Mouse (Mus musculus): ENCODE results near the gene A430033K04Rik. TPM values are rescaled to one million over a fixed set of nuclear protein-coding genes. Genes with fewer than 3 reads are reported as not detected.

Gene A430033K04Rik
- polyA plus RNA-seq, 1 experiment from 2014 or later = 14.0 TPM

GRCm38 (mm10) chr5:138658922-138659321 lies 36.3 kb downstream of the A430033K04Rik start:
- no peaks in the 10 kb centered on the region for H3K4me1 ChIP-seq (ENCODE audit: insufficient read depth)
- peak; percentile 91 for TF ChIP-seq CTCF (IDR thresholded peaks at IDR 0.05; ENCODE audit: low read depth)
- H3K4me3 ChIP-seq (ENCODE audit: low read depth, low read length) = no peak overlapping the region
- no peaks in the 10 kb centered on the region for H3K36me3 ChIP-seq (ENCODE audit: insufficient read depth)
- 13% methylated on average over 5 of the region's 5 CpGs for WGBS
- DNase-seq (peak; percentile 76), ATAC-seq (ENCODE audit: insufficient read depth) (peak; percentile 58)
- no peaks in the 10 kb centered on the region for H3K9me3 ChIP-seq (ENCODE audit: low read depth, low read length)
- H3K4me2 ChIP-seq = no peak overlapping the region
- no peak overlapping the region for H3K9ac ChIP-seq
- no peak overlapping the region for H3K27ac ChIP-seq (ENCODE audit: low read depth)
- no peaks in the 10 kb centered on the region for H3K27me3 ChIP-seq (ENCODE audit: insufficient read depth, low read length)

GRCm38 (mm10) chr5:138683023-138683766 lies 60.5 kb downstream of the A430033K04Rik start:
- H3K27me3 ChIP-seq (ENCODE audit: insufficient read depth, low read length) = no peaks in the 10 kb centered on the region
- H3K27ac ChIP-seq (ENCODE audit: low read depth) = no peak overlapping the region
- no peaks in the 10 kb centered on the region for H3K9me3 ChIP-seq (ENCODE audit: low read depth, low read length)
- no peaks in the 10 kb centered on the region for H3K36me3 ChIP-seq (ENCODE audit: insufficient read depth)
- TF ChIP-seq CTCF (IDR thresholded peaks at IDR 0.05; ENCODE audit: low read depth) = no peak
- H3K4me1 ChIP-seq (ENCODE audit: insufficient read depth) = no peaks in the 10 kb centered on the region
- peak; percentile 13 for DNase-seq
- WGBS = 45% methylated on average over 8 of the region's 8 CpGs
- H3K9ac ChIP-seq = no peak overlapping the region
- ATAC-seq (ENCODE audit: insufficient read depth) = no peak
- no peak overlapping the region for H3K4me3 ChIP-seq (ENCODE audit: low read depth, low read length)
- H3K4me2 ChIP-seq = no peak overlapping the region

GRCm38 (mm10) chr5:138683821-138684220 lies 61.2 kb downstream of the A430033K04Rik start:
- ATAC-seq (ENCODE audit: insufficient read depth) (no peak), DNase-seq (no peak)
- WGBS = 97% methylated on average over 7 of the region's 7 CpGs

GRCm38 (mm10) chr5:138687453-138687852 lies 64.8 kb downstream of the A430033K04Rik start:
- DNase-seq (no peak), ATAC-seq (ENCODE audit: insufficient read depth) (no peak)
- no peak for TF ChIP-seq CTCF (IDR thresholded peaks at IDR 0.05; ENCODE audit: low read depth)
- WGBS = 56% methylated on average over 5 of the region's 5 CpGs
- no peaks in the 10 kb centered on the region for H3K9me3 ChIP-seq (ENCODE audit: low read depth, low read length)
- H3K36me3 ChIP-seq (ENCODE audit: insufficient read depth) = no peaks in the 10 kb centered on the region
- no peaks in the 10 kb centered on the region for H3K27me3 ChIP-seq (ENCODE audit: insufficient read depth, low read length)
- H3K9ac ChIP-seq = no peak overlapping the region
- no peak overlapping the region for H3K27ac ChIP-seq (ENCODE audit: low read depth)
- no peaks in the 10 kb centered on the region for H3K4me1 ChIP-seq (ENCODE audit: insufficient read depth)
- no peak overlapping the region for H3K4me3 ChIP-seq (ENCODE audit: low read depth, low read length)
- no peak overlapping the region for H3K4me2 ChIP-seq

More at GRCm38 (mm10) chr5:138683821-138684220, 61.2 kb downstream of the A430033K04Rik start:
- H3K9me3 ChIP-seq (ENCODE audit: low read depth, low read length) = no peaks in the 10 kb centered on the region
- no peaks in the 10 kb centered on the region for H3K4me1 ChIP-seq (ENCODE audit: insufficient read depth)
- no peak overlapping the region for H3K4me2 ChIP-seq
- no peak overlapping the region for H3K4me3 ChIP-seq (ENCODE audit: low read depth, low read length)
- no peak overlapping the region for H3K27ac ChIP-seq (ENCODE audit: low read depth)
- H3K36me3 ChIP-seq (ENCODE audit: insufficient read depth) = no peaks in the 10 kb centered on the region
- H3K9ac ChIP-seq = no peak overlapping the region
- no peaks in the 10 kb centered on the region for H3K27me3 ChIP-seq (ENCODE audit: insufficient read depth, low read length)
- TF ChIP-seq CTCF (IDR thresholded peaks at IDR 0.05; ENCODE audit: low read depth) = no peak

GRCm38 (mm10) chr5:138689254-138689653 lies 66.6 kb downstream of the A430033K04Rik start:
- Histone ChIP-seq H3K4me3 (ENCODE audit: low read depth, low read length) (no peak overlapping the region), H3K4me2 (no peak overlapping the region), H3K9me3 (ENCODE audit: low read depth, low read length) (no peaks in the 10 kb centered on the region), H3K27me3 (ENCODE audit: insufficient read depth, low read length) (no peaks in the 10 kb centered on the region), H3K27ac (ENCODE audit: low read depth) (no peak overlapping the region), H3K9ac (no peak overlapping the region), H3K36me3 (ENCODE audit: insufficient read depth) (no peaks in the 10 kb centered on the region), H3K4me1 (ENCODE audit: insufficient read depth) (no peaks in the 10 kb centered on the region)
- 66% methylated on average over 5 of the region's 5 CpGs for WGBS
- no peak for TF ChIP-seq CTCF (IDR thresholded peaks at IDR 0.05; ENCODE audit: low read depth)
- no peak for DNase-seq
- no peak for ATAC-seq (ENCODE audit: insufficient read depth)

GRCm38 (mm10) chr5:138692936-138693570 lies 70.4 kb downstream of the A430033K04Rik start:
- Histone ChIP-seq H3K4me2 (no peak overlapping the region), H3K27me3 (ENCODE audit: insufficient read depth, low read length) (no peaks in the 10 kb centered on the region), H3K9me3 (ENCODE audit: low read depth, low read length) (no peaks in the 10 kb centered on the region), H3K36me3 (ENCODE audit: insufficient read depth) (no peaks in the 10 kb centered on the region), H3K4me1 (ENCODE audit: insufficient read depth) (no peaks in the 10 kb centered on the region), H3K4me3 (ENCODE audit: low read depth, low read length) (no peak overlapping the region), H3K9ac (no peak overlapping the region), H3K27ac (ENCODE audit: low read depth) (no peak overlapping the region)
- ATAC-seq (ENCODE audit: insufficient read depth) (no peak), DNase-seq (no peak)
- TF ChIP-seq CTCF (IDR thresholded peaks at IDR 0.05; ENCODE audit: low read depth) = no peak

GRCm38 (mm10) chr5:138694036-138694435 lies 71.4 kb downstream of the A430033K04Rik start:
- H3K27me3 ChIP-seq (ENCODE audit: insufficient read depth, low read length) = no peaks in the 10 kb centered on the region

More at GRCm38 (mm10) chr5:138694036-138694435, 71.4 kb downstream of the A430033K04Rik start:
- no peak overlapping the region for H3K9ac ChIP-seq
- H3K4me3 ChIP-seq (ENCODE audit: low read depth, low read length) = no peak overlapping the region
- H3K9me3 ChIP-seq (ENCODE audit: low read depth, low read length) = no peaks in the 10 kb centered on the region
- WGBS = 38% methylated on average over 2 of the region's 2 CpGs
- TF ChIP-seq CTCF (IDR thresholded peaks at IDR 0.05; ENCODE audit: low read depth) = no peak
- no peak overlapping the region for H3K27ac ChIP-seq (ENCODE audit: low read depth)
- H3K4me2 ChIP-seq = no peak overlapping the region
- no peak for ATAC-seq (ENCODE audit: insufficient read depth)
- no peak for DNase-seq
- no peaks in the 10 kb centered on the region for H3K4me1 ChIP-seq (ENCODE audit: insufficient read depth)
- no peaks in the 10 kb centered on the region for H3K36me3 ChIP-seq (ENCODE audit: insufficient read depth)

All from lung, embryonic 14.5 days (tissue).